In genomic region chr17:35788025-35788424, GRCm38 (mm10) we compare ENCODE assay signal across 10 mouse cellular contexts.
"Had no signal": no experiment of that assay in that cellular context is flagged by ENCODE, and none has a peak within 500 bp of the region (broad histone marks: within the 10 kb centered on the region; RNA-seq: fewer than 3 reads in every experiment).

No protein-coding gene starts in this region.

- ATAC-seq: midbrain, embryonic 13.5 days; midbrain, embryonic 15.5 days had no signal

- DNase-seq: lung, adult 18-20 months; lung, embryonic 14.5 days; lung, postnatal 10 days; lung, postnatal 4 days; right cerebral cortex, postnatal 14 days; thymus, adult 2 months; thymus, postnatal 25 days; thymus, postnatal 4 days had no signal
